Mouse (Mus musculus) embryonic stem cell, embryonic (primary cell): ENCODE data around the gene Bach2.

Source experiments
- CTCF ChIA-PET, 4 experiments: fragments of 300-600 bp in 2 of 4; fragments of 350-600 bp in 2 of 4; sonication (Branson Sonifier 250); formaldehyde crosslinking; loops; one replicate each; lab custom pipeline; 2022; ENCODE audit warnings: inconsistent platforms in 2 of 4; lab: Charles Lee
- POLR2A ChIA-PET, 4 experiments: fragments of 300-600 bp in 2 of 4; fragments of 350-600 bp in 2 of 4; sonication (Branson Sonifier 250); formaldehyde crosslinking; loops; one replicate each; lab custom pipeline; 2022; ENCODE audit warnings: antibody characterized with exemption in 4 of 4, inconsistent platforms in 1 of 4; lab: Charles Lee

Bach2 gene

GRCm38 (mm10) chr4:32299970-32300369 is 61.4 kb downstream of the Bach2 start:
- ChIA-PET POLR2A (no interaction called here), CTCF (interaction anchor here in 1 of 4 experiments (0.6 kb wide), 1 partner anchor 286 kb away, joined by 4 read pairs; no protein-coding TSS in a partner anchor)

- CTCF ChIA-PET, result interaction anchor here in 1 of 4 experiments (0.7 to 0.9 kb wide), 2 partner anchors 10 to 24 kb away, joined by 10 to 20 read pairs; no protein-coding TSS in a partner anchor
- POLR2A ChIA-PET, result no interaction called here
Observed at GRCm38 (mm10) chr4:32302668-32303067, 64.1 kb downstream of the Bach2 start.

- ChIA-PET CTCF (interaction anchor here in 2 of 4 experiments (0.6 to 0.9 kb wide), 3 partner anchors 10 to 38 kb away, joined by 4 to 20 read pairs (median 10); no protein-coding TSS in a partner anchor), POLR2A (no interaction called here)
Observed at GRCm38 (mm10) chr4:32303076-32303475, 64.5 kb downstream of the Bach2 start.

GRCm38 (mm10) chr4:32303674-32304073 is 65.1 kb downstream of the Bach2 start:
- ChIA-PET CTCF (interaction anchor here in 3 of 4 experiments (0.6 to 0.7 kb wide), 6 partner anchors 38 to 795 kb away, joined by 3 to 5 read pairs (median 4); no protein-coding TSS in a partner anchor), POLR2A (interaction anchor here in 2 of 4 experiments (0.6 kb wide), 2 partner anchors 153 to 155 kb away, joined by 3 read pairs; no protein-coding TSS in a partner anchor)

- CTCF ChIA-PET, result interaction anchor here in 2 of 4 experiments (0.6 to 0.7 kb wide), 4 partner anchors 69 to 795 kb away, joined by 3 to 5 read pairs (median 4); no protein-coding TSS in a partner anchor
- POLR2A ChIA-PET, result interaction anchor here in 2 of 4 experiments (0.6 kb wide), 2 partner anchors 153 to 154 kb away, joined by 3 read pairs; no protein-coding TSS in a partner anchor
Observed at GRCm38 (mm10) chr4:32304221-32304703, 65.7 kb downstream of the Bach2 start.

GRCm38 (mm10) chr4:32305036-32305615 is 66.5 kb downstream of the Bach2 start:
- POLR2A ChIA-PET, result interaction anchor here in 1 of 4 experiments (0.6 kb wide), 1 partner anchor 8 kb away, joined by 3 read pairs; no protein-coding TSS in a partner anchor
- CTCF ChIA-PET, result interaction anchor here in 1 of 4 experiments (0.6 kb wide), 1 partner anchor 54 kb away, joined by 5 read pairs; no protein-coding TSS in a partner anchor

DNA sequence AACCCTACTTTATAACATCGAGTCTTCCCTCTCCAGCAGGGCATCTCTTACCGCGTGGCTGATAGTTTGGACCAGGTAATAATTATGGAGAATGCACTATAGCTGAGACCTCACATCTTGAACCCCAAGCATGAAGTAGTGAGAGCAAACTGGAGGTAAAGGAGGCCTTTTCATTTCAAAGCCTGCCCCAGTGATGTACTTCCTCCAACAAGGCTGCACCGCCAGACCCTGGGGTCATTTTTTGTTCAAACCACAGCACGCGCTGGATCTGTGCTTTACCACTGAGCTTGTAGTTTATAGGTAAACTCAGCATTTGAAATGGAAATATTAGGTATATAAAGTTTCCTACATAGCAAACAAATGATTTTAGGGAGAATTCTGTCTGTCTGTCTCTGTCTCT is 67.1 kb downstream of the Bach2 start:
- POLR2A ChIA-PET, result interaction anchor here in 1 of 4 experiments (0.6 kb wide), 1 partner anchor 8 kb away, joined by 3 read pairs; no protein-coding TSS in a partner anchor

DNA sequence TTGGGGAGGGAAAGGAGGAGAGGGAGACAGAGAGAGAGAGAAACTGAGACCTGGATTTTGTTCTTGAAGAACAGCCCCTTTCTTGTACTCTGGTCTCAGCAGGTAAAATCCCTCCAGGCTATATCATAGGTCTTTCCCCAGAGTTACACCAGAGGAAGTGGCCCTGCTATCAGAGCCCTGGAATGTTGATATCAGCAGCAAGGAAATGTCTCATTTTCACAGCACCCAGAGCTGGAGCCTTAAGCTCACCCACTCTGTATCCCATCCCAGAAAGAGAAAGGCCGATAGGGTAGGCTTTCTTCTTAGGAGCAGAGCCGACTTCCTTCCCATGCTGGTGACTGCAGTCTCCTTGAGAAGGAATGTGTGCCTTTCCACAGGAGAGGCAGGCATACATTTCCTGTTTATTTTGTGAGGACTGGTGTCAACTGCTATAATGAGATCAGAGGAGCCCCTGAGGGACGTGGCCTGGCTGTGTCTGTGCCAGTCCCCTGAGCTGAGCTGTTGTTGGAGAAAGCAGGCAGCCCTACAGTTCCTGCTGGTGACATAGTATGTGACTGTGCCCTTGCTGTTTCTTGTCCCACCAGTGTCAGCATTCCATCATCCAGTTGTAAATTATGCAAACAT is 67.7 kb downstream of the Bach2 start:
- ChIA-PET CTCF (no interaction called here), POLR2A (interaction anchor here in 1 of 4 experiments (0.6 kb wide), 1 partner anchor 254 kb away, joined by 3 read pairs; no protein-coding TSS in a partner anchor)

More for the DNA sequence above, 67.1 kb downstream of the Bach2 start:
- CTCF ChIA-PET, result interaction anchor here in 1 of 4 experiments (0.6 kb wide), 1 partner anchor 55 kb away, joined by 5 read pairs; no protein-coding TSS in a partner anchor

- CTCF ChIA-PET, result no interaction called here
- POLR2A ChIA-PET, result interaction anchor here in 1 of 4 experiments (0.6 kb wide), 1 partner anchor 255 kb away, joined by 3 read pairs; no protein-coding TSS in a partner anchor
Observed at GRCm38 (mm10) chr4:32307215-32307614, 68.6 kb downstream of the Bach2 start.

DNA sequence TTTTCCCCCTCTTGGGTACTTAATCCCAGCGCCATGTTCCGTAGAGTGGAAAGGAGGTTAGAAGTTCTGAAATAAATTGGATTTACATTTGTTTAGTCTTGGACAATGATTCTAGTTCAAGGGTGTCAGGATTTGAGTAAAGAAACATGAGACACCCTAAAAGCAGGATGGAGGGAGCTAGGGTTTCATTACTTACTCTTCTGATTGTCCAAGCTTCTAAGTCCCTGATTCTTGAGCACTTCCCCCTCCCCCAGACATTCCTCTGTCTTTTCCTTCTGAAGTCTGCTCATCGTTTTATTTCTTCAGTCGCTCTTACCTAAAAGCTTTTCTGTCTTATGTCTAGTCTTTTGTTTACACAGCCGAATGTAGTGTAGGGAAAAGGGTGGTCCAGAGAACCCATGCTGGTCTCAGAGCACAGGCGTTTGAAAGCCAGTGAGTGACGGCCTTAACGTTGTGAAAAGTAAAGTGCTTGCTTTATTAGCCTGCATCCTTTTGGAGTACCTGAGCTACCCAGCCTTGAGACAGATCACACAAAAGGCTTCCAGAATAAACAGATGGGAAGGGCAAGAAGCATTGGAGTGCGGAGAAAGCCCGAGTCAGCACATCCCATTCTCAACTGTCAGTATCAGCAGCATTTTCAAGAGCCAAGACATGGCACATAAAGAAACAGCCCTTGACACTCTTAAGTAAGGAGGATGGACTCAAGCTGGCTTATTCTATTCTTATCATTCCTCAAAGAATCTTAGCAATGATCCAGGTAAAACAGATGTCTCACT is 73.8 kb downstream of the Bach2 start:
- ChIA-PET CTCF (interaction anchor here in 2 of 4 experiments (0.6 kb wide), 2 partner anchors 9 to 514 kb away, joined by 3 to 10 read pairs; no protein-coding TSS in a partner anchor), POLR2A (interaction anchor here in 1 of 4 experiments (0.5 kb wide), 1 partner anchor 763 kb away, joined by 4 read pairs; no protein-coding TSS in a partner anchor)

DNA sequence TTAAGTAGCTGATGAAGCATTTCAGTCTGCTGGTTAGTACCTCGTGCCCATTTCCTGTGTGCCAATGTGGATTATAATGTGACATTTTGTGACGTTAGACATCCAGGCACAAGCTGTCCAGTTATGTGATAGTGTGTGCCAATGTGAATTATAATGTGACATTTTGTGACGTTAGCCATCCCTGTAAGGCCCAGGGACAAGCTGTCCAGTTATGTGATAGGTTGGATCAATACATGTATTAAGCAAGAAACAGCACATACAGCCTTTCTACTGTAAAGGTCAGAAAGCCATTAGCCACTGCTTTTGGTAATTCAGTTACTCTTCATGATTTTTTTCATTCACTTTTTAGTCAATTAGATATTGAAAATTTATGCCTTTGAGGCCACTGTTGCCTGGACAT is 76.3 kb downstream of the Bach2 start:
- CTCF ChIA-PET, result no interaction called here

GRCm38 (mm10) chr4:32318608-32319007 is 80.0 kb downstream of the Bach2 start:
- ChIA-PET CTCF (no interaction called here), POLR2A (interaction anchor here in 1 of 4 experiments (0.8 kb wide), 1 partner anchor 227 kb away, joined by 3 read pairs; no protein-coding TSS in a partner anchor)

More for the DNA sequence above, 76.3 kb downstream of the Bach2 start:
- POLR2A ChIA-PET, result no interaction called here

GRCm38 (mm10) chr4:32319327-32319726 is 80.7 kb downstream of the Bach2 start:
- ChIA-PET CTCF (interaction anchor here in 1 of 4 experiments (0.6 kb wide), 1 partner anchor 38 kb away, joined by 3 read pairs; no protein-coding TSS in a partner anchor), POLR2A (interaction anchor here in 1 of 4 experiments (0.8 kb wide), 1 partner anchor 226 kb away, joined by 3 read pairs; no protein-coding TSS in a partner anchor)

DNA sequence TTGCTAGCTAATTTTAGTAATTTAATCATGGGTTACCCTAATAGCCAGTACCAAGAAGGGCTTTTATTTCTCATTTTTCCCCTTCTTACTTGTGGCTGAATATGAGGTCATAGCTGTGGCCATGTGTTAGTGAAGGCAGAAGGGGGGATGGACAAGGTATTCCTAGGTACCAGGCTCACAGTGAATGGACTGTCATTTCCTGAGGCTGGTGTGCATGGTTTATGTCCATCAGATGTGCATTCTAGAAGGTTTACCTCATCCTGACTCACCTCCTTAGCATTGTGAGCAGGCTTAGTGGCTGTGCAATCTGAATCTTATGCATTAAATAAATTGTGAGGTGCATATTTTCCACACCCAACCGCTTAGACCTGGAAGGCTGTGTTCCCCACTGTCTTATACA is 81.4 kb downstream of the Bach2 start:
- ChIA-PET POLR2A (no interaction called here), CTCF (interaction anchor here in 1 of 4 experiments (0.6 kb wide), 1 partner anchor 37 kb away, joined by 3 read pairs; no protein-coding TSS in a partner anchor)

GRCm38 (mm10) chr4:32324111-32324510 is 85.5 kb downstream of the Bach2 start:
- CTCF ChIA-PET, result no interaction called here

GRCm38 (mm10) chr4:32324967-32325366 is 86.4 kb downstream of the Bach2 start:
- ChIA-PET CTCF (no interaction called here), POLR2A (no interaction called here)

More at GRCm38 (mm10) chr4:32324111-32324510, 85.5 kb downstream of the Bach2 start:
- POLR2A ChIA-PET, result no interaction called here

DNA sequence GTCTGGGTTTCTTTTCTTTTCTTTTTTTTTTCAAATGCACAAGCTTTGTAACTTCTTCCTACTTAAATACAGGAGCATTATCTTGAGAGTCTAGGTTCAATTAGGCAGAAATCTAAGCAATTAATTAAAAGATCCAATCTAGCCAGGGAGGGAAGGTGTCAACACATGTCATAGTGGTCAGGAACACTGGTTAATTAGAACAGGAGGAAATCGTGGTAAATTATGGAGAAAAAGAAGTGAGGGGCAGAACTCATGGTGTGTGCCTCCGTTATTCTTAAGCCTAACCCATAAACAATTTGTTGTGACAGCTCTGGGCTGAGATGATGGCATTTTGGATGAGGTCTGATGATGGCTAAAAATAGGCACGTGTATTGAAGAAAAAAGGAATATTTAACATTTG is 87.0 kb downstream of the Bach2 start:
- CTCF ChIA-PET, result no interaction called here
- POLR2A ChIA-PET, result interaction anchor here in 1 of 4 experiments (1.1 kb wide), 1 partner anchor 23 kb away, joined by 3 read pairs; no protein-coding TSS in a partner anchor

DNA sequence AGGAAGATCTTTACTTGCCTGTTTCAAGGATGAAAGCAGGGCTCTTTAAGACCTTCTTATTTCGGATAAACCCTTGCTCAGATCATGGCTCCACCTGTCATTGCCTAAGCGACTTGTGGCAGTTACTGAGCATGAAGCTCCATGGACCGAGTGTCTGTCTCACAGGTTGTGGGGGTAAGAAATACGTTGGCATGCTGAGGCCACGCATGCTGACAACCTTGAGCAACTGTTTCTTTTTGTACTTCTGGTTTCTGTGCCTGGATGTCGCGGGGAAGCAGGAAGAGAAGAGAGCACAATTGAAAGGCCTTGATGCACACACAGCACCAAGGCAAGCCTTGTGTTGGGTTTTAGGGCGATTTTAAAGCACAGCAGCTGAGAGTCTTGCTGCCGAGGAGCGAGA is 87.7 kb downstream of the Bach2 start:
- CTCF ChIA-PET, result no interaction called here
- POLR2A ChIA-PET, result interaction anchor here in 1 of 4 experiments (1.1 kb wide), 1 partner anchor 22 kb away, joined by 3 read pairs; no protein-coding TSS in a partner anchor
